Mouse (Mus musculus) C2C12 (cell line): ENCODE results near the gene Rhobtb1.

ENCODE experiments used
- CEBPB ChIP-seq: IDR thresholded peaks from one replicate; pipeline ENCODE4 v1.6.1; 2011; ENCODE audit warnings: low read depth, mild to moderate bottlenecking, control low read depth, moderate library complexity
- CTCF ChIP-seq: IDR thresholded peaks from one replicate; pipeline ENCODE4 v1.5.1; 2011; ENCODE audit not compliant: control insufficient read depth, insufficient read depth, insufficient read length
- MAX ChIP-seq: IDR thresholded peaks from one replicate; pipeline ENCODE4 v1.6.1; 2011; ENCODE audit warnings: mild to moderate bottlenecking, control low read depth
- MYOG ChIP-seq: IDR thresholded peaks from one replicate; pipeline ENCODE4 v1.6.1; 2011; ENCODE audit not compliant: control insufficient read depth, insufficient read length; ENCODE audit errors: extremely low read depth
- USF1 ChIP-seq: IDR thresholded peaks from one replicate; pipeline ENCODE4 v1.6.1; 2011; ENCODE audit warnings: low read depth, mild to moderate bottlenecking, control low read depth, moderate library complexity

GRCm38 (mm10) chr10:69172412-69172811 lies 21.2 kb downstream of the Rhobtb1 start:
- TF ChIP-seq USF1 (no peak), CTCF (no peak), MYOG (no peak), MAX (no peak), CEBPB (no peak)
